Mouse (Mus musculus) neutrophil, adult 65 days (primary cell): Measurements from ENCODE around the gene Srsf4. TPM values are rescaled to one million over a fixed set of nuclear protein-coding genes. Genes with fewer than 3 reads are reported as not detected.

Source experiments
- total RNA-seq: library from RNA; stranded (reverse); gene quantifications from 2 replicates; pipeline ENCODE4 v1.2.4, GENCODE M21; 2023

The Srsf4 gene
- 55.9 and 78.9 TPM in 2 replicates for total RNA-seq

DNA sequence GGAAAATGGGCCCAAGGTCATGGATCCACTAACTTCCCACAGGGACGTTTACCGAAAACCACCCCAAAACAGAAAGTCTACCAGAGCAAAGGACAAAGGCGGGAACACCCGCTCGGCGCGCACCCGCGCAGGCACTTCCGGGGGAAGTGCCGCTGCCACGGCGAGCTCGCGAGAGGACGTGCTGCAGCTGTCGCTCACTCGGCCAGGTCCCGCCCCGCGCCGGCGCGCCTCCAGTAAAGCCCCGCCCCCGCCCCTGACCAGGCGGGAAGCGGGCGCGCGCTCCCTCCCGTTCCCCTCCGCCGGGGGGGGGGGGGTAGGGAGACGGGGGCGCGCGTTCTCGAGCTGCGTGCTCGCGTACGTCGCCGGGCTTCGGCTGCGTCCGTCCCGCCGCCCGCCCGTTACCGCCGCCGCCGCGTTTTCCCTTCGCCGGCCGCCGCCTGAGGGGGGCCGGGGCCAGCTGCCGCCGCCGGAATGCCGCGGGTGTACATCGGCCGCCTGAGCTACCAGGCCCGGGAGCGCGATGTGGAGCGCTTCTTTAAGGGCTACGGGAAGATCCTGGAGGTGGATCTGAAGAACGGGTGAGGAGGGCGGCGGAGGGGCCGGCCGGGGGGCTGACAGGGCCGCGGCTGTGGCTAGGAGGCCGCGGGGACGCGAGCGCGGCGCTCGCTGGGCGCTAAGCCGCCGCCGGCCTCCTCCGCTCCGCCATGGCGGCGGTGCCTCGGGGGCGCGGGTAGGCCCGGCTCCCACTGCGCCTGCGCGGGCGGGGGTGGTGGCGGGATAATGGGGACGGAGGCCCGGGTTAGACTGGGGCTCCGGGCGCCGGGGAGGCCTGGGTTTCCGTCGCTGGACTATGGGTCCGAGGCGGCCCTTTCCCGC lies at the start of gene Srsf4:
TSS of gene Srsf4 (plus strand) at position 325 of the 876 bp plus-strand sequence.

DNA sequence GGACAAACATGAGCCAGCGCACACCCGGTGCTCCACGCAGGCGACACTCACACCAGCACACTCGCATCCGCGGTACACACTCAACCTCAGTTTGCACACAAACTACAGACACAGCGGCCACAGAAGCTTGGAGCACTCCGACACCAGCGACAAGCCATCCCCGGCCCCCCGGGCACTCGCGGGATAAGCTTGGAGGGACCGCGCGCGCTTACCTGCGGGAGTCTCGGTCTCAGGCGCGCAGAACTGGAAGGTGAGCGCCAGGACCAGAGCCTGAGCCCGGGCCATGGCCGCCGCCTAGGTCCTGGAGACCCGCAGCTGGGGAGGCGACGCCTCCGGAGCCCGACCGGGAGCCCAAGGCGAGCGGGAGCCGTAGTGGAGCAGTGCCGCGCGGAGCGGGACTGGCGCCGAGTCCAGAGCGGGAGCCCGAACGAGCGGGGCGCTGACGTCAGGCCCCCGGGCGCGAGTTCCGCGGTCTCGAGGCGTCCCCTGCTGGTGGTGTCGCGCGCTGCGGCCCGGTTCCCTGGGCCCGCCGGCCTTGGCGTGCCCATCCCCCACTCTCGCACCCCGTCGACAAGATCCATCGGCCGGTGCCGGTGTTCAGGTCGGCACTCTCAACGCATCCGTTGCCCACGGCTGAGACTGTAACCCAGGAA lies 35.4 kb upstream of the Srsf4 start, which contains the start of gene Ptpru:
TSS of gene Ptpru (minus strand) at position 417 of the 653 bp plus-strand sequence.

DNA sequence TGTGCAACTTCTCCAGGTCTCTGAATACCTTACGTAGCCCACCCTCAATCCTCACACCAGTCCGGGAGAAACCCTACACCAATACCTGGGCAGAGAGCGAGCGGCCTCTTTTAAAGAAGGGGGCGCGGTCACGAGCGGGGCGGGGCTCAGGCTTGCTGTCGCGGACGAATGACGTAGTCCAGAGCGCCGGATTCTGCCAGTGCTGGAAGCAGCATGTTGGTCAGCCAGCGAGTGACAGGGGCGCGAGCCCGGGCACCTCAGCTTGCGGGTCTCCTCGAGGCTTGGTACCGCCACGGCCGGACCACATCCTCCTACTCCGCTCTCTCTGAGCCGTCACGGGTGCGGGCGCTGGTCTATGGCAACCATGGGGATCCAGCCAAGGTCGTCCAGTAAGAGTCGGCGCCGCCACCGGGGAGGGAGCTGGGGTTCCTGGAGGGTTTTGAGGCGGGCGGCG lies 30.1 kb upstream of the Srsf4 start, which contains the start of gene Mecr:
TSS of gene Mecr (plus strand) at position 181 of the 454 bp plus-strand sequence.

DNA sequence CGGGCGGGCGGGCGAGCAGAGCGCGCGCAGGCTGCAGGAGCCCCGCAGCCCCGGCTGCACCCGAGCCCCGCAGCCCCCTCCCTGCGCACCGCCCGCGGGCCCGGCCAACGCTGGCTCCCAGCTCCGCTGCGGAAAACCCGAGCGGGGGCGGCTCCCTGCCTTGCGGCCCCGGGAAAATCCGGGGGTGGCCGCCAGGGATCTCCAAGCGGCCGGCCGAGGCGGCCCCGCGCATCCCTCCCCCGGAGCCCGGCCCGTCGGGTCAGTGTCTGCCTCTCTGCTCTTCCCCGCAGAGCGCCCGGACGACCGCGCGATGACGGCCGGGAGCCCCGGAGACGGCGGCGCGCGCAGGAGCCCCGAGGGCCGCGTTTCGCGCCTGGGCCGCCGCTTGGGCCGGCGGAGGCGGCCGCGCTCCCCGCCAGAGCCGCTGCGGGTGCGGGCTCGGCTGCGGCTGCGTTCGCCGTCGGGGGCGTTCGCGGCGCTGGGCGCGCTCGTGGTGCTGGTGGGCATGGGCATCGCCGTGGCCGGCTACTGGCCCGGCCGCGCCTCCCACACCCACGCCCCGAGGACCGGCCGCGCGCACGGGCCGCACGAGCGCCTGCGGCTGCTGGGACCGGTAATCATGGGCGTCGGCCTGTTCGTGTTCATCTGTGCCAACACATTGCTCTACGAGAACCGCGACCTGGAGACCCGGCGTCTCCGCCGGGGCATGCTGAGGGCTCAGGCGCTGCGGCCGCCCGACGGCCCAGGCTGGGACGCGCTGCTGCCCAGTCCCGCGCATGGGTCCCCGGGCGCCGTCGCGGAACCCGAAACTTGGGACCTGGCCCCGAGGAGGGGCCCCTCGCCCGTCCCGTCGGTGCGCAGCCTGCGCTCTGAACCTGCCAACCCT lies 48.3 kb downstream of the Srsf4 start, which contains the start of gene Tmem200b:
TSS of gene Tmem200b (plus strand) at position 311 of the 886 bp plus-strand sequence.

Other genes starting within 250 kb of the Srsf4 start
- 2.6 and 3.5 TPM in 2 replicates for gene Ptpru, start 35.3 kb upstream of the Srsf4 start, total RNA-seq
- 5.0 and 6.1 TPM in 2 replicates for gene Mecr, start 30.1 kb upstream of the Srsf4 start, total RNA-seq
- not detected in 2 replicates for gene Tmem200b, start 48.2 kb downstream of the Srsf4 start, total RNA-seq
- 0.23 TPM in 1 of 2 replicates, not detected in the other for gene Gm10300, start 201.1 kb downstream of the Srsf4 start, total RNA-seq
- gene Epb41, start 201.7 kb downstream of the Srsf4 start, total RNA-seq, result 62.6 and 66.6 TPM in 2 replicates